Mouse (Mus musculus) limb, embryonic 11.5 days (tissue): ENCODE measurements at regions not wholly inside any gene's neighbourhood (a gene's known extent, or its start where the extent isn't known, plus 50 kb on each side); places are given as distances from the start of the nearest gene placed in this dataset.

Experiments used
- ATAC-seq: fragments of 200-750 bp; cut with Nextera tagmentation; 2 replicates; pipeline ENCODE4 v1.8.0; 2017; ENCODE audit warnings: low read depth; ENCODE audit not compliant: insufficient number of reproducible peaks, low FRiP score, low TSS enrichment
- DNase-seq: peaks from one replicate; pipeline ENCODE4 v3.0.0-alpha.2; 2015; ENCODE audit warnings: low spot score
- H3K27ac ChIP-seq: fragments of 300-500 bp; sonication (generic); replicated peaks from 2 replicates; pipeline ENCODE4 v1.5.1; 2014; ENCODE audit warnings: low read depth, mild to moderate bottlenecking, low read length
- H3K27me3 ChIP-seq: fragments of 300-500 bp; sonication (generic); 2 replicates; pipeline ENCODE4 v1.6.1; 2014; ENCODE audit warnings: mild to moderate bottlenecking, low read length, mixed read lengths; ENCODE audit not compliant: control insufficient read depth, insufficient read depth
- H3K36me3 ChIP-seq: fragments of 300-500 bp; sonication (generic); 2 replicates; pipeline ENCODE4 v1.6.1; 2014; ENCODE audit warnings: mild to moderate bottlenecking, low read length, moderate library complexity, mixed read lengths; ENCODE audit not compliant: control insufficient read depth, insufficient read depth
- H3K4me1 ChIP-seq: fragments of 300-500 bp; sonication (generic); 2 replicates; pipeline ENCODE4 v1.6.1; 2014; ENCODE audit warnings: low read length, mixed read lengths; ENCODE audit not compliant: control insufficient read depth, insufficient read depth
- H3K4me2 ChIP-seq: fragments of 300-500 bp; sonication (generic); 2 replicates; pipeline ENCODE4 v1.6.1; 2014; ENCODE audit warnings: low read depth, mild to moderate bottlenecking, moderate library complexity; ENCODE audit not compliant: severe bottlenecking
- H3K4me3 ChIP-seq: fragments of 300-500 bp; sonication (generic); 2 replicates; pipeline ENCODE4 v1.5.1; 2014; ENCODE audit warnings: low read depth, low read length
- H3K9ac ChIP-seq: fragments of 300-500 bp; sonication (generic); 2 replicates; pipeline ENCODE4 v1.6.1; 2014; ENCODE audit warnings: mild to moderate bottlenecking, low read length
- H3K9me3 ChIP-seq: fragments of 300-500 bp; sonication (generic); 2 replicates; pipeline ENCODE4 v1.6.1; 2016; ENCODE audit warnings: low read length; ENCODE audit not compliant: control insufficient read depth
- WGBS: fragments of 180-500 bp; shearing (Covaris S2); extraction: QIAGEN DNeasy Blood & Tissue Kit; methylation state at CpG from one replicate; pipeline ENCODE4 v1.1.7; 2014; 5-methylcytosine and 5-hydroxymethylcytosine counted together

DNA sequence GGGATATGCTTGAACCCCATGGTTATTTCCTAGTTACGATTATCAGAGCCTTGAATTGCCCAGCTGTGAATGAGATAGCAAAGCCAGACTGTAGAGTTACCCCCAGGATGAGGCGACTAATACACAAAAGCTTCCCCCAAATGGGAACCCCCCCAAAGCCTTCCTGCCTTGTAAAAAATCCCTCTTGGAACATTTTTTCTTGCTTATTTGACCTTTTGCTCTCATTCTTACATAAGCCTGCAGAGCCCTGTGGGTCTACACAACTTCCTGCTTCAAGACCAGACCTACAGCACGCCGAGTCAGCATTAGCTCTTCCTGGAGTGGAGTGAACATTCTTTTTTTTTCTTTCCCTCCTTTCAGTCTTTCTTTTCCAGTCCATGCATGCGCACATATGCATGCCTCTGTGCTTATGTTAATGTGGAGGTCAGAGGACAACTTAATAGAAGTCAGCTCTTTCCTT, 60.8 kb upstream of the Eed start:
- no peaks in the 10 kb centered on the region for H3K4me1 ChIP-seq
- H3K27ac ChIP-seq = no peak overlapping the region
- WGBS = 65% methylated on average over 5 of the region's 5 CpGs
- no peak overlapping the region for H3K9ac ChIP-seq
- no peaks in the 10 kb centered on the region for H3K27me3 ChIP-seq
- H3K4me3 ChIP-seq = no peak overlapping the region
- no peak overlapping the region for H3K4me2 ChIP-seq
- ATAC-seq = no peak
- DNase-seq = no peak
- no peaks in the 10 kb centered on the region for H3K9me3 ChIP-seq
- no peaks in the 10 kb centered on the region for H3K36me3 ChIP-seq

DNA sequence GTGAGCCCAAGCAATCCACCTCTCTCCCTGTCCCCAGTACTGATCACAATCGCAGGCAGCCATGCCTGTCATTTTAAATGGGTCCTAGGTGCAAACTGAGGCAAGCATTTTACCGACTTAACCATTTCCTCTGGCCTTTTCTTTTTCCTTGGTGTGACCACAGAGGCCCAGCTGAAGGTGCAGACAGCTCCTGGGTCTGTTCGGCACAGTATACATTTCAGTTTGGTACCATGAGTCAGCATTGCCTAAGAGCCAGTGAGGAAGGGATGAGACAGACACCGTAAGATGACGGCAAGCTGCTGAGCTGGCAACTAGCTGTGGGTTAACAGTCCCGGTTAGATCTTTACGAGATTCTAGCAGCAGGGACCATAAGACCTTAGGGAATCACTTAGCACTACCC, 61.6 kb upstream of the Eed start:
- Histone ChIP-seq H3K27ac (no peak overlapping the region), H3K4me2 (no peak overlapping the region), H3K4me1 (no peaks in the 10 kb centered on the region), H3K9me3 (no peaks in the 10 kb centered on the region), H3K9ac (no peak overlapping the region), H3K36me3 (no peaks in the 10 kb centered on the region), H3K4me3 (no peak overlapping the region), H3K27me3 (no peaks in the 10 kb centered on the region)
- WGBS = 73% methylated on average over 7 of the region's 7 CpGs
- DNase-seq = no peak
- ATAC-seq = no peak

DNA sequence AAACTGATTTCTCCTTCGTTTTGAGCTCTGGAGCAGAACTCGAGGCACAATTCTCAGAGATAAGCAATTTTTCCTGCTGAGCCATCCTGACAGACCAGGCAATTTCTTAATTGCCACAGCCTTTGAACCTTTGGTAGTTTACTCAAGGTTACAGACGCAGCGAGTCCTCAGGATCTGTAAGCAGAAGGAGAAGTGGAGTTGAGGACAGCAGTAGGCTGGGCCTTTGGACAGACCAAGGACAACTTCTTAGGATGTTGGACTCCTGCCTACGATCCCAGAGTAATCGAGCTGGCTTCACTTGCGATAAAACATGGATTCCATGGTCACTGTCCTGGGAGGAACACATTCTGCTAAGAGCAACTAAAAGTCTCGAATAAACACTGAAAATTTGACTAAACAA, 62.7 kb upstream of the Eed start:
- DNase-seq = no peak
- WGBS = 80% methylated on average over 8 of the region's 8 CpGs
- no peaks in the 10 kb centered on the region for H3K9me3 ChIP-seq

DNA sequence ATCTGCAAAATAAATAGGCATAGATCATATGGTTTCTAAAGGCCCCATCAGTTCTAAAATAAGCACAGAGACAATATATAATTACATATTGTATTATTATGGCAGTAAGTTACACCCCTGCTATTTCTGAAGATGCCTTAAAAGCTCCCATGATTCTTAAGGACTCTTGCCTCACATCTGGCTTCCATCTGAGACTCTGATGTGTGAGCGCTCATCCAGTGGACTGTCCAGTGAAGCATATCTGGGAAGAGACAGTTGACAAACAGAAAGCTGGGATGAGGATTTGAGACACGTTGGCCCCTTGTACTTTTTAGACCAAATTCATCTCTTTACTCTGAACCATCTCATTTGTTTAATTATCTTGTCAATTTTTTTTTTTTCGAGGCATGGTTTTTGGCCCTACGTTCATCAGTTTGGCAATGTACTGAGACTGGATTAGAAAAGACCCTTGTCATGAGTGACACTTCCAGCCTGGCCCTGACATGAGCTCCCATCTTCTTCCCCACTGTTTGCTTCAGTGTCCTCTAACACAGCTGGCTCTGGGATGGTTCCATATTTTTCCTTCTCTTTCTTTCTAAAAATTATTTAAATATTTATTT, 63.4 kb upstream of the Eed start:
- Histone ChIP-seq H3K36me3 (no peaks in the 10 kb centered on the region), H3K27me3 (no peaks in the 10 kb centered on the region), H3K4me2 (no peak overlapping the region), H3K27ac (no peak overlapping the region), H3K9ac (no peak overlapping the region), H3K4me1 (no peaks in the 10 kb centered on the region), H3K4me3 (no peak overlapping the region), H3K9me3 (no peaks in the 10 kb centered on the region)
- DNase-seq (no peak), ATAC-seq (no peak)
- WGBS = 81% methylated on average over 4 of the region's 4 CpGs

More for the DNA sequence above, 62.7 kb upstream of the Eed start:
- Histone ChIP-seq H3K9ac (no peak overlapping the region), H3K4me2 (no peak overlapping the region), H3K27ac (no peak overlapping the region), H3K36me3 (no peaks in the 10 kb centered on the region), H3K4me3 (no peak overlapping the region), H3K4me1 (no peaks in the 10 kb centered on the region), H3K27me3 (no peaks in the 10 kb centered on the region)
- no peak for ATAC-seq

DNA sequence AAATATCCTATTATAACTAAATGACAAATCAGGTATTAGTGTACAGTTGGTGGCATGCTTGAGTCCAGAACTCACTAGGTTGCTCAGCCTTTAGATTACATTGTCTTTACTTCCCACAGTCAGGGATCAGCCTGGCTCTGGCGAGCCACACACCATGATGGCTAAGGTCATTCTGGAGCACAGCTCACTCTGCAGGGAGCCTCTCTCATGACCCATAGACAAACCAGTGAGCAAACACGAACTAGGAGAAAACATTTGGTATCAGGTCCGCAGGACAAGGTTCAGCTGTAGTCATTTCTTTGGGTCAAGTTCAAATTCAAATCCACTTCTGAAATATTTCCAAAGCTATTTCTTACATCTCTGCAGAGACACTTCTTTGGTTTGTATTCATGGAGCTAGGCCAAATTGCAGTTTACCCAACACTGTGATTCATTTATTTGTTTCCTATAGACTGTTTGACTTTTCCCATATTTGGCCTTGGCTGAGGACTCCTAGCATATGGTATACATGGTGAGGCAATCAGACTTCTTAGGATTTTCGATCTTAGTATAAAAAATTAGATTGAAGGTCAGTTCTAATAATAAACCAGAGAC, 64.5 kb upstream of the Eed start:
- no peaks in the 10 kb centered on the region for H3K9me3 ChIP-seq
- no peak overlapping the region for H3K27ac ChIP-seq
- H3K4me3 ChIP-seq = no peak overlapping the region
- ATAC-seq = no peak
- no peaks in the 10 kb centered on the region for H3K4me1 ChIP-seq
- no peaks in the 10 kb centered on the region for H3K36me3 ChIP-seq
- H3K27me3 ChIP-seq = no peaks in the 10 kb centered on the region
- DNase-seq = no peak
- H3K9ac ChIP-seq = no peak overlapping the region
- WGBS = 84% methylated on average over 4 of the region's 4 CpGs
- no peak overlapping the region for H3K4me2 ChIP-seq

DNA sequence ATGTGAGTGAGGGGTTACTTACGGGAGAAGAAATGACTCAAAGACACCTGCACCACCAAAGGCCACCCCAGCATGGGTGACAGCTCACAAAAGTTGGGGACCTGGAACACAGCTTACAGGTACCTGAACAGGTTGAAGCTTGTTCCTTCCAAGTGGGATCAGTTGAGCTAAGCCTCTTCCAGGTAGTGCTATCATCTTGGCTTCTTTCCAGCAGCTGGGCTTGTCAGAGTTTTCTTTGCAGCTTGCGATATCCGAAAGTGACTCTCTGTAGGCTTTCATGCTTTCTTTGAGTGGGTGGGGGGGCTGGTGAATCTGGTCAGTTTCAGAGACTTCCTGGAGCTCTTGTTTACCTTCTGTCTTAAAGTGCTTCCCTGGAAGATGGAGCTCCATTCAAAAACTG, 65.4 kb upstream of the Eed start:
- Histone ChIP-seq H3K4me2 (no peak overlapping the region), H3K9me3 (no peaks in the 10 kb centered on the region), H3K27me3 (no peaks in the 10 kb centered on the region), H3K27ac (no peak overlapping the region), H3K4me3 (no peak overlapping the region), H3K4me1 (no peaks in the 10 kb centered on the region), H3K36me3 (no peaks in the 10 kb centered on the region), H3K9ac (no peak overlapping the region)
- ATAC-seq (no peak), DNase-seq (no peak)
- WGBS = 94% methylated on average over 3 of the region's 3 CpGs

DNA sequence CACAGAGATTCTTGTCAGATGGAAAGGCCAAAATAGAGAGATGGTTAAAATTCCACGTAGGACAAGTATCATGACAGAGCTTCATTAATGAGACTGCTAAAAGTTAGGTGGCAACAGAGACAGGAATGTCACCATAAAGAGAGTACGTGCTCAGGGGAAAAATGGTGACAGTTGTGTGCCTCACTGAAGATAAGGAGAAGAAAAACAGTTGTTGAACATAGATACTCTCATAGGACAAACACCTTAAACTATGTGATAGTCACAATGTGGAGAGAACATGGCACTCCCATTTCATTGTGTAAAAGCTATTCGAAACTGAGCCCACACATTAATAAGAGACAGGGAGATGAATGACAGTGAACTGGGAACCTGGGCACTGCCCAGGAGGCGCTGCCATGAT, 66.1 kb upstream of the Eed start:
- Histone ChIP-seq H3K36me3 (no peaks in the 10 kb centered on the region), H3K27ac (no peak overlapping the region), H3K9me3 (no peaks in the 10 kb centered on the region), H3K4me1 (no peaks in the 10 kb centered on the region), H3K27me3 (no peaks in the 10 kb centered on the region), H3K4me3 (no peak overlapping the region), H3K9ac (no peak overlapping the region), H3K4me2 (no peak overlapping the region)
- WGBS = 91% methylated on average over 4 of the region's 4 CpGs
- no peak for ATAC-seq
- no peak for DNase-seq

DNA sequence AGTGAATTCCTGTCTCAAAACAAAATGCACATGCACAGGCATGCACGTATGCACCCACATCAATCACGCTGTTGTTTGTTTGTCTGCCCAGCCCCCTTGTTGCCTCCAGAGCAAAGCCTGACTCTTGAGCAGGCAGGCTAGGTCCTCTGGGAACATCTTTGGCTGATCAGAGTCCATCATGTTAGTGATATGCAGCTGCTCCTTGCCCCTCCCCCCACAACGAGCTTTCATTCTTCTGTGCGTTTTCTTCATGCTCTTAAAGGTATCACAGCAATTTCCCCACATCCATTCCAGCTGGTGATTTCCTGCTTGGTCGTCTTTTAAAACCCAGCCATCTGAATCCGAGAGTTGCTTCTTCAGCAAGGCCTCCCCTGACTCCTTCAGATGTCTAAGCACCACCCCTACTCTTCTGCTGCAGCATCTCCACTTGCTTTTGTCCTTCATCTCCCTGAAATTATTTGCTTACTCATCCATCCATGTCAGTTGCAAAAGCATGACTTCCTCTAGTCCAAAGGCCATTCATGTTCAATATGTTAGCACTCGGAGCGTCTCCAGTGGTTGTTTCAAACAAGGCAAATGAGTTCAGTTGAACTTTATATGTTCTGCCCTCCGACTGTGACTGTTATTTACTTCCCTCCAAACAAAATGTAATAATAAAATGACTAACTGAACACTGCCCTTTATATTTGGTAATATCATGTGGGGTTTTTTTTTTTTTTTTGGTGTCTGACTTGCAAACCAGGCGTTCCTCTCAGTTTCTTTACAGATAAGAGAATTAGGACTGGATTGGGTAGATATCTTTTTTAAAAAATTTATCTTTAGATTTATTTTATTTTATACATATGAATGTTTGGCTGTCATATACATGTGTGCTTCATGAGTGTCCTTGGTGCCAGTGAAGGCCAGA, 67.9 kb upstream of the Eed start:
- Histone ChIP-seq H3K27ac (no peak overlapping the region), H3K27me3 (no peaks in the 10 kb centered on the region), H3K4me2 (no peak overlapping the region), H3K9me3 (no peaks in the 10 kb centered on the region), H3K9ac (no peak overlapping the region), H3K36me3 (no peaks in the 10 kb centered on the region), H3K4me1 (no peaks in the 10 kb centered on the region), H3K4me3 (no peak overlapping the region)
- ATAC-seq = no peak
- no peak for DNase-seq
- WGBS = 87% methylated on average over 10 of the region's 10 CpGs
